Mouse (Mus musculus): ENCODE measurements at regions not wholly inside any gene's neighbourhood (a gene's known extent, or its start where the extent isn't known, plus 50 kb on each side); places are given as distances from the start of the nearest gene placed in this dataset.
A peak's percentile ranks its signal among the peaks of the same experiment; 100 is the strongest.

DNA sequence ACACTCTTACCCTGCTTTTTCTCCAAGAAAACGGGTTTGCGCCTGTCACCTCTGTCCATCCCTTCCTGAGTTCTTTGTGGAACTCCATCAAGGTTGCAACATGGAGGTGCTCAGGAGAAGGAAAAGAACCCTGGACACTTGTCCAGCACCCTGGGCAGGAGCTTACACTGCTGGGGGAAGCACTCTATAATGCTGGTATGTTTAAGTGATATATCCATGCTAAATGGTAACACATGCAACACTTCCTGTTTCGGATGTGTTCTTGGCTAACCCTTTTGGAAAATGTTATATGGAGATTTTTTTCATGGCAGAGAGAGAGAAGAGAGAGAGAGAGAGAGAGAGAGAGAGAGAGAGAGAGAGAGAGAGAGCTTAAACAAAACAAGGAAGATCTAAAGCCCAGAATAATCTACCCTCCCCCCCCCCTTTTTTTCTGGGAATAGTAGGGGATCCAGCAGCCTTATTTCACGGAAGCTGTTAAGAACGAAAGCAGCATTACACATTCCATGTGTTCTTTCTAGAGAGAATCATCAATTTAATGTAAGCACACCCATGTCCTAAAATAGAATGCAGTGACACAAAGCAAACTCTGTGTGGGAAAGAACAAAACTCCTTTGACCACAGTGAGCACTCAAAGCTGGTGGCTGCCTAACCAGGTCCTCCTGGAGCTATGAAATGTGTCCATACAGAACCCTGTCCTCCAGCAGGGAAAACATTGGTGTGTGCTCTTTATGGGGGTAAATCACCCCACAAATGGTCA is 272.6 kb downstream of the Pten start:
- Histone ChIP-seq H3K36me3 (no peaks in the 10 kb centered on the region), H3K4me1 (no peaks in the 10 kb centered on the region), H3K4me3 (no peak overlapping the region), H3K9me3 (replicated peaks) (no peaks in the 10 kb centered on the region), H3K27me3 (no peaks in the 10 kb centered on the region), H3K4me2 (replicated peaks) (no peak overlapping the region), H3K27ac (no peak overlapping the region), H3K9ac (no peak overlapping the region)
- WGBS, result 84% methylated on average over 5 of the region's 5 CpGs
- no peak for ATAC-seq (ENCODE audit: low FRiP score)

DNA sequence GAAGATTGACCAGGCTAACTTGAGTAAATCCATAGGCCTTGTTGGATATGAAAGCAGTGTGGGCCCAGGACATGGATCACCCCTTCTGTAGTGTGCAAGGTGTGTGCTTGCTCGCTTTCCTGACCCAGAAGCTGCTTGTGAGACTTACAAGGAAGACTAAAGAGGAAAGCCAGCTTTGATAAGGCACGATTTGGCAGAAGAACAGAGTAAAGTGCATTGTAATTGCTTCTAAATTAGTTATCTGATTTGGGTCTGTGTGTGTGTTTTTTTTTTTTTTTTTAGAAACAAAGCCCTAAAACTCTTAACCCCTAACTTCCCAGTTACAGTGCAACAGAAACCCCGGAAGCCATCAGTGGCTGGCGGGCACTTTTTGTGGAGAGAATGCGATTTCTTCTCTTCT is 283.2 kb downstream of the Pten start:
- 83% methylated on average over 5 of the region's 5 CpGs for WGBS
- Histone ChIP-seq H3K27ac (no peak overlapping the region), H3K36me3 (no peaks in the 10 kb centered on the region), H3K4me2 (replicated peaks) (no peak overlapping the region), H3K9me3 (replicated peaks) (no peaks in the 10 kb centered on the region), H3K27me3 (no peaks in the 10 kb centered on the region), H3K4me1 (peaks cover 3% of the 10 kb centered on the region; the same call in 1 of the 2 replicates), H3K4me3 (no peak overlapping the region), H3K9ac (no peak overlapping the region)
- no peak for ATAC-seq (ENCODE audit: low FRiP score)

DNA sequence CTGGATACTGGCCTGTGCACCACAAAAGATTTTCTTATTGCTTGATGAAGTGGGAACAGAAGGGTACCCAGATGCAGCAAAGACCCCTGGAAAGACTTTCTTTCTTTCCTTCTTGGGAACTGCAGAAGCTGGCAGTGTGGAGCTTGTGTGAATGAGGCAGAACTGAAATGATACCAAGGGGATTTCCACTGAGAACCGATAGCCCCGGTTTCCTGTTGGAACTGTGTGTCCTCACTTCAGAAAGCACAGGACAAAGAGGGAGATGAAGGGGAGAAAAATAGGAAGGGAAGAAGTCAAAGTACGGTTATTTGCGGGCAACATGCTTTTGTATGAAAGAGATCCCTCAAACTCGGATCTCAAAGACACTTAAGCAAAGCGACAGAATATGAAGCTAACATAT is 283.7 kb downstream of the Pten start:
- ATAC-seq (ENCODE audit: low FRiP score), result no peak
- Histone ChIP-seq H3K9me3 (replicated peaks) (no peaks in the 10 kb centered on the region), H3K4me1 (peaks cover 3% of the 10 kb centered on the region; the same call in 1 of the 2 replicates), H3K4me3 (no peak overlapping the region), H3K27me3 (no peaks in the 10 kb centered on the region), H3K4me2 (replicated peaks) (no peak overlapping the region), H3K36me3 (no peaks in the 10 kb centered on the region), H3K9ac (no peak overlapping the region), H3K27ac (no peak overlapping the region)
- WGBS, result 76% methylated on average over 6 of the region's 6 CpGs

- Histone ChIP-seq H3K27ac (no peak overlapping the region), H3K9ac (no peak overlapping the region), H3K4me3 (no peak overlapping the region), H3K36me3 (no peaks in the 10 kb centered on the region), H3K4me2 (replicated peaks) (no peak overlapping the region), H3K27me3 (no peaks in the 10 kb centered on the region), H3K9me3 (replicated peaks) (no peaks in the 10 kb centered on the region), H3K4me1 (no peaks in the 10 kb centered on the region)
- ATAC-seq (ENCODE audit: low FRiP score), result no peak
- 77% methylated on average over 2 of the region's 2 CpGs for WGBS
Observed at GRCm38 (mm10) chr19:33042760-33043159, 285.5 kb downstream of the Pten start.

GRCm38 (mm10) chr19:33043696-33044095 is 286.4 kb downstream of the Pten start:
- Histone ChIP-seq H3K27ac (no peak overlapping the region), H3K4me1 (no peaks in the 10 kb centered on the region), H3K4me3 (no peak overlapping the region), H3K27me3 (no peaks in the 10 kb centered on the region), H3K36me3 (no peaks in the 10 kb centered on the region), H3K9me3 (replicated peaks) (no peaks in the 10 kb centered on the region), H3K9ac (no peak overlapping the region), H3K4me2 (replicated peaks) (no peak overlapping the region)
- WGBS, result 81% methylated on average over 3 of the region's 3 CpGs
- no peak for ATAC-seq (ENCODE audit: low FRiP score)

GRCm38 (mm10) chr19:33048754-33049442 is 291.6 kb downstream of the Pten start:
- Histone ChIP-seq H3K4me2 (replicated peaks) (no peak overlapping the region), H3K27ac (no peak overlapping the region), H3K4me3 (no peak overlapping the region), H3K9me3 (replicated peaks) (no peaks in the 10 kb centered on the region), H3K9ac (no peak overlapping the region), H3K4me1 (no peaks in the 10 kb centered on the region), H3K36me3 (no peaks in the 10 kb centered on the region), H3K27me3 (no peaks in the 10 kb centered on the region)
- peak; percentile 81 for ATAC-seq (ENCODE audit: low FRiP score)
- WGBS, result 27% methylated on average over 9 of the region's 9 CpGs

- Histone ChIP-seq H3K27me3 (no peaks in the 10 kb centered on the region), H3K4me3 (no peak overlapping the region), H3K27ac (no peak overlapping the region), H3K4me2 (replicated peaks) (no peak overlapping the region), H3K9me3 (replicated peaks) (no peaks in the 10 kb centered on the region), H3K4me1 (no peaks in the 10 kb centered on the region), H3K9ac (no peak overlapping the region), H3K36me3 (no peaks in the 10 kb centered on the region)
- no peak for ATAC-seq (ENCODE audit: low FRiP score)
- whole genome bisulfite sequencing, result 72% methylated on average over 4 of the region's 4 CpGs
Observed at GRCm38 (mm10) chr19:33053199-33053867, 296.0 kb downstream of the Pten start.

DNA sequence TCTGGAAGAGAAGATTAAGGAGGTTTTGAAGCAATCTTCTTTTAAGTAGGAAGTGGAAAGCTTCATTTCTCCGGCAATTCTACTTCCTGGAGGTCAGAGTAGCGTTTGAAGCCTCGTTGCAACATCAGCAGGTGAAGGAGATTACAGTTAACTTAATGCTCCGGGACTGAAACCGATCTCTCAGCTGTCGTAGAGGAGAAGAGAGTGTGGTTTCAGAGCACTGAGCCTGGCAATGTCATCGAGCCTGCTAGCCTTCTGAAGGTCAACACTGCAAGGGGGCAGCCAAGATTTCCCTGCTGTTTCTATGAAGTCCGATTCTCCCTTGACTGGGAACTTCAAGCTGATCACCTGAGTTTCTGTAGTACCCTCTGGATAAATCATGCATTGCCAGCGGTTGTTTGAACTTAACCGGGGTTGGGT is 299.1 kb downstream of the Pten start:
- H3K4me1 ChIP-seq, result no peaks in the 10 kb centered on the region
- 70% methylated on average over 10 of the region's 10 CpGs for WGBS
- no peaks in the 10 kb centered on the region for H3K36me3 ChIP-seq
- H3K4me2 ChIP-seq (replicated peaks), result no peak overlapping the region
- H3K27ac ChIP-seq, result no peak overlapping the region
- no peaks in the 10 kb centered on the region for H3K27me3 ChIP-seq
- no peak overlapping the region for H3K4me3 ChIP-seq
- H3K9me3 ChIP-seq (replicated peaks), result no peaks in the 10 kb centered on the region
- H3K9ac ChIP-seq, result no peak overlapping the region
- ATAC-seq (ENCODE audit: low FRiP score), result no peak

- Histone ChIP-seq H3K27ac (no peak overlapping the region), H3K36me3 (no peaks in the 10 kb centered on the region), H3K9ac (no peak overlapping the region), H3K4me2 (replicated peaks) (no peak overlapping the region), H3K9me3 (replicated peaks) (no peaks in the 10 kb centered on the region), H3K4me3 (no peak overlapping the region), H3K27me3 (no peaks in the 10 kb centered on the region), H3K4me1 (no peaks in the 10 kb centered on the region)
- no peak for ATAC-seq (ENCODE audit: low FRiP score)
Observed at GRCm38 (mm10) chr19:33061006-33061405, 303.7 kb downstream of the Pten start.

DNA sequence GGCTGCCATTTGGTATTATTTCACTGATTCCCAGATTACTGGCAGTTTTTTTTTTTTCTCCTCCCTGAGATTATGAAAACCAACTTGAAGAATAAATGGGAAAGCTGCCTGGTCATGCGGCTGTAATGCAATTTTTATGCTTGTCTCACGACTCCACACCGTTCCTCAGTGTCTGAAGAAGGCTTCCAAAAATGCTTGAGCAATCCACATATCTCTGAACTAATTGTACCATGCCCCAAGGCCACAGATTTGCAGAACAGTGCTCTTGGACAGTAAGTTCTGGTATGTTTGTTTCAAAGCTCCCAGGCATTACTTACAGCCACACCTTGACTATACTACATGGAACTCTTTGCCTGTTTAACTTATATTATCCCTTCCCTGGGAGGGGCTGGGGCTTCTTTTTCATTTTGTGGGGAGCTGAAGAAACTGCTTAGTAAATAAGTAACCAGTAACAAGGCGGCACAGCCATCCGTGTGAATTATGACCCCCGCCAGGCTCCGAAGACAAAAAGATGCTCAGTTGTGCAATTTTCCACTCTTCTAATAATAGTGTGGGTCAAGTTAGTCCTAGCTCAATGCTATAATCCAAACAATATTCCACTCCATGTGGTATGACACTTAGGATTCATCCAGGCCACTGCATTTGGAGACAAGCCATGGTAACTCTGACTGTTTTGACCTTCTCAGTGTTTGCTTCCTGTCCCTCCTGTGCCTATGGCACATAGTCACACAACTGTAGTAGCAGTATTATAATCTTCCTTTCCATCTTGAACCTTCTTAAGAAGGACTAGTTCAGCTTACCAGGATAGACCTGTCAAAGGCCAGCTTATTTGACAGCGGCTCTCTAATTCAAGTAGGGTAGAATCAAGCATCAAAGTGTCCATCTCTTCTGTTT is 305.1 kb downstream of the Pten start:
- 70% methylated on average over 8 of the region's 8 CpGs for WGBS
- no peaks in the 10 kb centered on the region for H3K27me3 ChIP-seq
- H3K4me2 ChIP-seq (replicated peaks), result no peak overlapping the region
- no peak overlapping the region for H3K4me3 ChIP-seq
- H3K27ac ChIP-seq, result no peak overlapping the region
- ATAC-seq (ENCODE audit: low FRiP score), result no peak
- no peaks in the 10 kb centered on the region for H3K4me1 ChIP-seq
- H3K9ac ChIP-seq, result no peak overlapping the region
- H3K36me3 ChIP-seq, result no peaks in the 10 kb centered on the region
- no peaks in the 10 kb centered on the region for H3K9me3 ChIP-seq (replicated peaks)

DNA sequence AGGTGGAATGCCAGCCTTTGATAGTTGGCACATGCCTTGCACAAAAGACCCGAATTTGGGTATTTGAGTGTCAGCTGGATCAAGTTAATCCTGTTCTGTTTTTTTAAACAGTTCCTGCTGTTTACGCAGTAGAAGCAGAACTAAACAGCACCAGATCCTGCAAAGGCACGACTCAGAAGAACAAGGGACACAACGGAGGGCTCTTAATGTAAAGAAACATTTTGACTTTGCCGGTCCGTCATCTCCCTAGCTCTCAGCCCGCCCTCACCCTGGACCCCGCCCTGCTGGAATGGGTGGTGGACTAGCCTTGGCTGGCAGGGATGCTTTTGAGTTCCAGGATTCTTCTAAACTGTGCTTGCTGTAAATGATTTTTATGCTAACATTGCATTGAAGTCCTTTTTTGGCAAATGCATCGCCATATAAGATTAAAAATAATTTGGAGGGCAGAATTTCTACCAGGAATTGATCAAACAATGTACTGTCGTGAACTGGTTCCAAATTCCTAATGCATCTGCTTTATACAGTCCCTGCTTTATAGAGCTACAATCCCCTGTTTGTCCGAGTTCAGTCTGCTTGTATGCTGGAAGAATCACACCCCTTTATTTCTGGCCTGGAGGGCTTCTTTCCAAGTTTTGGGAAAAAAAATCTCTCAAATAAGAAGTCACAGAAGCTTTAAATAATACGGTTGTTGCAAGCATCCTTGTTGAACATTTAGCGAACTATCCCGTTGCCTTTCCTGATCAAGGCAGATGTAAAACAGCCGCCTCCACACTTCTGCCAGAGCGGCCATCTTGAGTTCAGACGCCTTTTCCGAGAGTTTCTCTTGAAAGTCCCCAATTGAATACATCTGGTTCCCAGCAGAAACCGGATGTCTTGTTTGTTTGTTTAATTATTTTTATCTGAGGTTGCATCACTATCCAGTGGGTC is 308.2 kb downstream of the Pten start:
- Histone ChIP-seq H3K4me3 (no peak overlapping the region), H3K27ac (no peak overlapping the region), H3K4me2 (replicated peaks) (no peak overlapping the region), H3K9me3 (replicated peaks) (no peaks in the 10 kb centered on the region), H3K27me3 (no peaks in the 10 kb centered on the region), H3K9ac (no peak overlapping the region), H3K4me1 (no peaks in the 10 kb centered on the region), H3K36me3 (no peaks in the 10 kb centered on the region)
- 71% methylated on average over 19 of the region's 19 CpGs for WGBS
- no peak for ATAC-seq (ENCODE audit: low FRiP score)

Measured in hindbrain, embryonic 12.5 days (tissue).